Mouse (Mus musculus): ENCODE measurements at regions not wholly inside any gene's neighbourhood (a gene's known extent, or its start where the extent isn't known, plus 50 kb on each side); places are given as distances from the start of the nearest gene placed in this dataset.

DNA sequence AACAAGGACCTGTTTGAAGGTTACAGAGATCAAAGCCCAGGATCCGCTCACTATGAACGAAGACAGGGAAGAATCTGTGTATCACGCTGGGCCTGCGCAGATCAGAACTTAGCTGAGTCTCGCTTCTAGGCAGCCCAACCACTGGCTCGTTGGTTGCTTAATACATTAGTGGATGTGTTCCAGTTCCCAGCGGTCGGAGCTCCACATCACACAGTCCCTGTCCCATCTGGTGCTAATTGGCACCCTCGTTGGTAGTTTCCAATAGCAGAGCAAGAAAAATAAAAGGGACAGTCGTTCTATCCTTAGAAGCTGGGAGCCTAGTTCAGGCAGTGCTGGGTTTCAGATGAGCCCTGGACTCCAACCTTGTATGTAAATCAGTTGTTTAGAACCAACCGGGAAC lies 251.2 kb downstream of the Lyplal1 start:
- Histone ChIP-seq H3K36me3 (ENCODE audit: control insufficient read depth, insufficient read depth, low read length) (no peaks in the 10 kb centered on the region), H3K4me2 (no peak overlapping the region), H3K9me3 (ENCODE audit: control insufficient read depth, low read length) (no peaks in the 10 kb centered on the region), H3K4me1 (ENCODE audit: control insufficient read depth, insufficient read depth, low read length) (no peaks in the 10 kb centered on the region), H3K27ac (ENCODE audit: low read depth, low read length) (no peak overlapping the region), H3K27me3 (ENCODE audit: control insufficient read depth, insufficient read depth, low read length) (no peaks in the 10 kb centered on the region), H3K9ac (ENCODE audit: low read length) (no peak overlapping the region), H3K4me3 (ENCODE audit: low read depth, low read length) (no peak overlapping the region)
- no peak for ATAC-seq (ENCODE audit: low FRiP score)
- WGBS, result 83% methylated on average over 11 of the region's 11 CpGs
- no peak for DNase-seq (ENCODE audit: low spot score, missing footprints)

GRCm38 (mm10) chr1:185866612-185867011 lies 250.5 kb downstream of the Lyplal1 start:
- H3K9ac ChIP-seq (ENCODE audit: low read length), result no peak overlapping the region
- no peaks in the 10 kb centered on the region for H3K27me3 ChIP-seq (ENCODE audit: control insufficient read depth, insufficient read depth, low read length)
- H3K9me3 ChIP-seq (ENCODE audit: control insufficient read depth, low read length), result no peaks in the 10 kb centered on the region
- 86% methylated on average over 6 of the region's 6 CpGs for WGBS
- no peaks in the 10 kb centered on the region for H3K36me3 ChIP-seq (ENCODE audit: control insufficient read depth, insufficient read depth, low read length)
- no peaks in the 10 kb centered on the region for H3K4me1 ChIP-seq (ENCODE audit: control insufficient read depth, insufficient read depth, low read length)
- ATAC-seq (ENCODE audit: low FRiP score) (no peak), DNase-seq (ENCODE audit: low spot score, missing footprints) (no peak)
- H3K4me2 ChIP-seq, result no peak overlapping the region
- no peak overlapping the region for H3K4me3 ChIP-seq (ENCODE audit: low read depth, low read length)
- no peak overlapping the region for H3K27ac ChIP-seq (ENCODE audit: low read depth, low read length)

- DNase-seq (ENCODE audit: low spot score, missing footprints) (no peak), ATAC-seq (ENCODE audit: low FRiP score) (no peak)
- Histone ChIP-seq H3K4me2 (no peak overlapping the region), H3K27ac (ENCODE audit: low read depth, low read length) (no peak overlapping the region), H3K9ac (ENCODE audit: low read length) (no peak overlapping the region), H3K27me3 (ENCODE audit: control insufficient read depth, insufficient read depth, low read length) (no peaks in the 10 kb centered on the region), H3K4me1 (ENCODE audit: control insufficient read depth, insufficient read depth, low read length) (no peaks in the 10 kb centered on the region), H3K36me3 (ENCODE audit: control insufficient read depth, insufficient read depth, low read length) (no peaks in the 10 kb centered on the region), H3K4me3 (ENCODE audit: low read depth, low read length) (no peak overlapping the region), H3K9me3 (ENCODE audit: control insufficient read depth, low read length) (no peaks in the 10 kb centered on the region)
- 80% methylated on average over 4 of the region's 4 CpGs for WGBS
These were observed 250.1 kb downstream of the Lyplal1 start for GRCm38 (mm10) chr1:185867018-185867417.

DNA sequence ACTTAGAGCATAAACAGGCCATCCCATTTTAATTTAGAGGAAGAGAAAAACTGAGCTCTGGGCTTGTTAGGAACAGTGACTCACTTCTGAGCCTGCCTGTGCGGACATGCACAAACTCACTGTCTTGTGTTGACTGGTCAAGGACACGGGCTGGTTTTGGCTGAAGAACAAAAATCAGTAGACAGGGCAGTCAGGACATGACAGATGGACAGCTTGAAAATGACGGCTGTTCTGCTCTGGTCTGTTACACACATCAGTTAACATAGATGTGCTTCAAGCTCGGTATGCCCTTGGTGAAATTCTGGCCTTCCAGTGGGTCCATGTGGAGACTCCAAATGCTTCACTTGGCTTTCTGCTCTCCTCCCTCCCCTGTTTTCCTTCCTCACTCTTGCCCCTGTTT lies 248.4 kb downstream of the Lyplal1 start:
- no peaks in the 10 kb centered on the region for H3K4me1 ChIP-seq (ENCODE audit: control insufficient read depth, insufficient read depth, low read length)
- H3K4me3 ChIP-seq (ENCODE audit: low read depth, low read length), result no peak overlapping the region
- H3K27me3 ChIP-seq (ENCODE audit: control insufficient read depth, insufficient read depth, low read length), result no peaks in the 10 kb centered on the region
- no peak for DNase-seq (ENCODE audit: low spot score, missing footprints)
- H3K9me3 ChIP-seq (ENCODE audit: control insufficient read depth, low read length), result no peaks in the 10 kb centered on the region
- WGBS, result 87% methylated on average over 4 of the region's 4 CpGs
- no peak overlapping the region for H3K4me2 ChIP-seq
- no peak overlapping the region for H3K27ac ChIP-seq (ENCODE audit: low read depth, low read length)
- no peak for ATAC-seq (ENCODE audit: low FRiP score)
- H3K36me3 ChIP-seq (ENCODE audit: control insufficient read depth, insufficient read depth, low read length), result no peaks in the 10 kb centered on the region
- no peak overlapping the region for H3K9ac ChIP-seq (ENCODE audit: low read length)

- WGBS, result 92% methylated on average over 1 of the region's 1 CpGs
- Histone ChIP-seq H3K9ac (ENCODE audit: low read length) (no peak overlapping the region), H3K36me3 (ENCODE audit: control insufficient read depth, insufficient read depth, low read length) (no peaks in the 10 kb centered on the region), H3K9me3 (ENCODE audit: control insufficient read depth, low read length) (no peaks in the 10 kb centered on the region), H3K27ac (ENCODE audit: low read depth, low read length) (no peak overlapping the region), H3K27me3 (ENCODE audit: control insufficient read depth, insufficient read depth, low read length) (no peaks in the 10 kb centered on the region), H3K4me1 (ENCODE audit: control insufficient read depth, insufficient read depth, low read length) (no peaks in the 10 kb centered on the region), H3K4me3 (ENCODE audit: low read depth, low read length) (no peak overlapping the region), H3K4me2 (no peak overlapping the region)
- no peak for DNase-seq (ENCODE audit: low spot score, missing footprints)
- ATAC-seq (ENCODE audit: low FRiP score), result no peak
These were observed 230.1 kb downstream of the Lyplal1 start for GRCm38 (mm10) chr1:185887031-185887430.

DNA sequence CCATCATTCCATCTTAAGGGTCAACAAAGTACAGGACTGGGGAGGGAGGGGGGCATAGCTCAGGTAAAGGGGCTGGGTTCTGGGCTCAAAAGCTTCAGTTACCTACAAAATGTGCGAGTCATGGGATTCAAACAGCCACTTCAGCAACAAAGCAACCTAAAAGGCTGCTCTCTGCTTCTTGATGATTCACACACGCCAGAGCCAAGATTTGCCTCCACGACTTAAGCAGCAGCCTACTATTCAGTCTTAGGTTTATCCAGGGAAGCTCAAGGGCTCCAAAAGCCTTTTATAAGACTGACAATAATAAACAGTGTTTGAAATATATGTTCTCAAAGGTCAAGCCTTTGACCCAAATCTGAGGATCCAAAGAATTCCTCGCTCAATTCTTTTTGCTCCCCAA lies 225.3 kb downstream of the Lyplal1 start:
- Histone ChIP-seq H3K9ac (ENCODE audit: low read length) (no peak overlapping the region), H3K4me1 (ENCODE audit: control insufficient read depth, insufficient read depth, low read length) (no peaks in the 10 kb centered on the region), H3K27me3 (ENCODE audit: control insufficient read depth, insufficient read depth, low read length) (no peaks in the 10 kb centered on the region), H3K27ac (ENCODE audit: low read depth, low read length) (no peak overlapping the region), H3K4me3 (ENCODE audit: low read depth, low read length) (no peak overlapping the region), H3K9me3 (ENCODE audit: control insufficient read depth, low read length) (no peaks in the 10 kb centered on the region), H3K36me3 (ENCODE audit: control insufficient read depth, insufficient read depth, low read length) (no peaks in the 10 kb centered on the region), H3K4me2 (no peak overlapping the region)
- DNase-seq (ENCODE audit: low spot score, missing footprints) (no peak), ATAC-seq (ENCODE audit: low FRiP score) (no peak)
- 86% methylated on average over 4 of the region's 4 CpGs for WGBS

DNA sequence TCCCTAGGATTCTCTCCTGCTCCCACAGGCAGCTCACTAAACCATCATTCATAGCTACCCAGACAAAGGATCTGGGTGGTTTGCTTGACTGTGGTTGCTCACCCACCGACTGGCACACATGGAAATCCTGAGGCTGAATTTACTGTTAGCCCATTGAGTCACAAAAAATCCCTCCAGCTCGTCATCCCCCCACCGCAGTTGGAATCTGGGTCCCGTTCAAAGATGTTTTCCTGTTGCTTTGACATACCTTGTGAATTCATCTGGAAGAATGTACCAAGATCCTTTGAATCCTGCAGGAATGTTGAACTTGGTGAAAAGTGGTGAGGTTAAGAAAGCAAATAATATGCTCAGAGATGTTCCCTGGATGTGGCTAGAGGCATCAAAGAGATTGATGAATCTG lies 223.7 kb downstream of the Lyplal1 start:
- no peak overlapping the region for H3K4me2 ChIP-seq
- ATAC-seq (ENCODE audit: low FRiP score) (no peak), DNase-seq (ENCODE audit: low spot score, missing footprints) (no peak)
- no peak overlapping the region for H3K27ac ChIP-seq (ENCODE audit: low read depth, low read length)
- WGBS, result 47% methylated on average over 4 of the region's 4 CpGs
- H3K4me3 ChIP-seq (ENCODE audit: low read depth, low read length), result no peak overlapping the region
- no peak overlapping the region for H3K9ac ChIP-seq (ENCODE audit: low read length)
- no peaks in the 10 kb centered on the region for H3K36me3 ChIP-seq (ENCODE audit: control insufficient read depth, insufficient read depth, low read length)
- H3K27me3 ChIP-seq (ENCODE audit: control insufficient read depth, insufficient read depth, low read length), result no peaks in the 10 kb centered on the region
- no peaks in the 10 kb centered on the region for H3K9me3 ChIP-seq (ENCODE audit: control insufficient read depth, low read length)
- no peaks in the 10 kb centered on the region for H3K4me1 ChIP-seq (ENCODE audit: control insufficient read depth, insufficient read depth, low read length)

DNA sequence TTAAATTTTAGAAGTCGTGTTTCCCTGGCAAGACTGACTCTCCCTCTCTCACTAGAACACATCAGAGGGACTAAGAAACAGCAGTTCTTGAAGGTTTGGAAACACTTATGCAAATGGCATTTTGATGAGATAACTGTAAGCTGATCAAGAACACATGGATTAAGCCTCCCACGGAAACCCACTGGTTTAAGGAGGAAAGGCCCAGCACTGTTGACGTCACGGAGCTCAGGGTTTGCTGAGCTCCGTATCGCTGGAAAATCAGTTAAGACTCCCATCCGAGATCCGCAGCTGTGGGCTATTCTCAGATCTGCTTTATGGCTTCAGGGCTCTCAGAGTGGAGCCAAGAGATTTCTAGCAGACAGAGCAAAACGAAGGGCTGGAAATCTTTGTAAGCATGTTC lies 218.6 kb downstream of the Lyplal1 start:
- WGBS, result 69% methylated on average over 9 of the region's 9 CpGs
- Histone ChIP-seq H3K9ac (ENCODE audit: low read length) (no peak overlapping the region), H3K36me3 (ENCODE audit: control insufficient read depth, insufficient read depth, low read length) (no peaks in the 10 kb centered on the region), H3K9me3 (ENCODE audit: control insufficient read depth, low read length) (no peaks in the 10 kb centered on the region), H3K27me3 (ENCODE audit: control insufficient read depth, insufficient read depth, low read length) (no peaks in the 10 kb centered on the region), H3K4me1 (ENCODE audit: control insufficient read depth, insufficient read depth, low read length) (no peaks in the 10 kb centered on the region), H3K4me3 (ENCODE audit: low read depth, low read length) (no peak overlapping the region), H3K4me2 (no peak overlapping the region), H3K27ac (ENCODE audit: low read depth, low read length) (no peak overlapping the region)
- no peak for DNase-seq (ENCODE audit: low spot score, missing footprints)
- ATAC-seq (ENCODE audit: low FRiP score), result no peak

DNA sequence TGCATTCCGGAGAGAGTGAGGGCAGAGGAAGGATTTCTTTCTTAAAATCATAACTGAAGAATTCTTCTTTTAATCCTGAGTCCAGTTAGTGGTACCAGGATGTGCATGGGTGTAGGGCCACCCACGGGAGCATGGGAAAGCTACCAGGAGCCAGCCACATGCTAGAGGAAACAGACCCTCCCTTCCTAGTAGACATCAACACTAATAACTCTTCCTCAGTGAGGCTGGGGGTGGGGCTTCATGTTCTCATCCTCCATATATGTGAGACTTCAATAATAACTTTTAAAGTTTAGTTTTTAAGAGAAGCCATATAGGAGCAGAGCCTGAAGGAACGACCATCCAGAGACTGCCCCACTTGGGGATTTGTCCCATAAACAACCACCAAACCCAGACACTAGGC lies 216.8 kb downstream of the Lyplal1 start:
- H3K4me1 ChIP-seq (ENCODE audit: control insufficient read depth, insufficient read depth, low read length), result no peaks in the 10 kb centered on the region
- H3K4me3 ChIP-seq (ENCODE audit: low read depth, low read length), result no peak overlapping the region
- no peaks in the 10 kb centered on the region for H3K27me3 ChIP-seq (ENCODE audit: control insufficient read depth, insufficient read depth, low read length)
- ATAC-seq (ENCODE audit: low FRiP score) (no peak), DNase-seq (ENCODE audit: low spot score, missing footprints) (no peak)
- no peak overlapping the region for H3K27ac ChIP-seq (ENCODE audit: low read depth, low read length)
- H3K4me2 ChIP-seq, result no peak overlapping the region
- no peaks in the 10 kb centered on the region for H3K9me3 ChIP-seq (ENCODE audit: control insufficient read depth, low read length)
- no peak overlapping the region for H3K9ac ChIP-seq (ENCODE audit: low read length)
- WGBS, result 89% methylated on average over 3 of the region's 3 CpGs
- no peaks in the 10 kb centered on the region for H3K36me3 ChIP-seq (ENCODE audit: control insufficient read depth, insufficient read depth, low read length)

DNA sequence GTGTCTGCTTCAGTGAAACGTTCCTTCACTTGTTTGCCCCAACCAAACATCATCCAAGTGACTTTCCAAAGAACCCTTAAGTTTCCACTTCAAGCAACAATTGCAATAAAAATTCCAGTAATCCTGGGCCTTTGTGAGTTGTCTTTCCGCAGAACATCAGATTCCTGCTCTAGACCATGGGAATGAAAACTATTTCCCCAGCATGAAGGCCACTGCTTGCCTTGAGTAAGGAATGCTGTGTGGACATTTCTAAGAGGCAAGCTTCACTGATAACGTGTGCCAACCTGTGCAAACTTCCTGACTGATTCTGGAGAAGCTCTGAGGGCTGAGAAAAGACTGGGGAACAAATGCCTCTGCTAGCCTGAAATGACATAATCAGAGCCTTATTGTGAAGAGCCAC lies 214.7 kb downstream of the Lyplal1 start:
- H3K4me2 ChIP-seq, result no peak overlapping the region
- H3K9me3 ChIP-seq (ENCODE audit: control insufficient read depth, low read length), result no peaks in the 10 kb centered on the region
- H3K4me3 ChIP-seq (ENCODE audit: low read depth, low read length), result no peak overlapping the region
- no peak overlapping the region for H3K27ac ChIP-seq (ENCODE audit: low read depth, low read length)
- no peaks in the 10 kb centered on the region for H3K27me3 ChIP-seq (ENCODE audit: control insufficient read depth, insufficient read depth, low read length)
- DNase-seq (ENCODE audit: low spot score, missing footprints), result no peak
- WGBS, result 81% methylated on average over 3 of the region's 3 CpGs
- no peaks in the 10 kb centered on the region for H3K36me3 ChIP-seq (ENCODE audit: control insufficient read depth, insufficient read depth, low read length)
- H3K4me1 ChIP-seq (ENCODE audit: control insufficient read depth, insufficient read depth, low read length), result no peaks in the 10 kb centered on the region
- no peak overlapping the region for H3K9ac ChIP-seq (ENCODE audit: low read length)
- ATAC-seq (ENCODE audit: low FRiP score), result no peak

Data from midbrain, embryonic 11.5 days (tissue).